Mouse (Mus musculus) kidney, embryonic 15.5 days (tissue): ENCODE results near the gene Kcnj2. TPM values are rescaled to one million over a fixed set of nuclear protein-coding genes. Genes with fewer than 3 reads are reported as not detected.
A peak's percentile ranks its signal among the peaks of the same experiment; 100 is the strongest.

Source experiments
- ATAC-seq: fragments of 200-750 bp; cut with Nextera tagmentation; replicated peaks from 2 replicates; pipeline ENCODE4 v1.8.0; 2017; ENCODE audit warnings: moderate TSS enrichment; ENCODE audit not compliant: low FRiP score
- H3K27ac ChIP-seq: fragments of 300-500 bp; sonication (generic); 2 replicates; pipeline ENCODE4 v1.5.1; 2015; ENCODE audit warnings: mild to moderate bottlenecking, inconsistent platforms
- H3K27me3 ChIP-seq: fragments of 300-500 bp; sonication (generic); 2 replicates; pipeline ENCODE4 v1.6.1; 2015; ENCODE audit warnings: inconsistent platforms
- H3K36me3 ChIP-seq: fragments of 300-500 bp; sonication (generic); 2 replicates; pipeline ENCODE4 v1.6.1; 2015; ENCODE audit warnings: inconsistent platforms
- H3K4me1 ChIP-seq: fragments of 300-500 bp; sonication (generic); 2 replicates; pipeline ENCODE4 v1.6.1; 2015; ENCODE audit warnings: inconsistent platforms
- H3K4me2 ChIP-seq: fragments of 300-500 bp; sonication (generic); 2 replicates; pipeline ENCODE4 v1.6.1; 2015; ENCODE audit warnings: moderate library complexity, mild to moderate bottlenecking, inconsistent platforms
- H3K4me3 ChIP-seq: fragments of 300-500 bp; sonication (generic); replicated peaks from 2 replicates; pipeline ENCODE4 v1.5.1; 2015; ENCODE audit warnings: mild to moderate bottlenecking, inconsistent platforms
- H3K9ac ChIP-seq: fragments of 300-500 bp; sonication (generic); 2 replicates; pipeline ENCODE4 v1.6.1; 2015; ENCODE audit warnings: mild to moderate bottlenecking, inconsistent platforms
- H3K9me3 ChIP-seq: fragments of 300-500 bp; sonication (generic); replicated peaks from 2 replicates; pipeline ENCODE4 v1.6.1; 2016; ENCODE audit warnings: inconsistent platforms
- WGBS: fragments of 180-500 bp; shearing (Covaris S2); methylation state at CpG from one replicate; pipeline ENCODE4 v1.1.7; 2015; ENCODE audit warnings: mixed read lengths; 5-methylcytosine and 5-hydroxymethylcytosine counted together
- polyA plus RNA-seq: library from polyadenylated mRNA; unstranded; fragments of >200 nt; fragmentation: Nextera tagmentation; extraction: Ambion mirVana; gene quantifications from 2 replicates; pipeline ENCODE4 v1.2.1, GENCODE M21; 2015

Gene Kcnj2
- polyA plus RNA-seq, 1 experiment from 2014 or later: 2.5 TPM

DNA sequence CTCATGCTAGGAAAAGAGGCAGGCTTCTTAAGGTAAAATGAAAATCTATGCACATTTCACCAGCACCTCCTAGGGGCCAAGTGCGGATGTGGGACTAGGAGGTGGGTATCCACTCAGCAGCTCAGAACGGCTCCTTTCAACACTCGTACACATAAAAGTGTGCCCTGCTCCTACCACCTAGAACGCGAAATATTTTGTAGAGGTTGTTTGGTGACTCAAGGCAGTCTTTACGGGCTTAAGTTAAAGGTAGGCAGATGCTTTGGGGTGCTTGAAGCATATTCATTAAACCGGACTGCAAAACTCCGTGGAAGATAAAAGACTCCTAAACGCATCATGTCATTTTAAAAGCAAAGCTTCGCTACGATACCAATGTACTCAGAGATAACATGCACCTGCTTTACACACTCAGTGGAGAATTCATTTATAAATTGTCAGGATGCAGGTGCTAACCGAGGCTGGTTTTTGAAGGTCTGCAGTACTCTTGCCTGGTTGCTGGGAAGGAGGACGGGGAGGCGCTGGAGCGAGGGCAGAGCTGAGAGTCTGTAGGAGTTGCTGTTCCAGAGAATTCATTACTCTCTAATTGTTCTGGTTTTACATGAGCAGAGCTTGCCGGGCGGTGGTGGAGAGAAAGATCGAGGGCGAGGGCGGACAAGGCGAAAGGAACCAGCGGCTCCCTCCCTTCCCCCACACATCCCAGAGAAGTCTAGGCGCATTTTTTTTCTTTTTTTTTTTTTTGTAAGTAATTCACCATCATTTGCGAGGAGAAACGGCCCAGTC is 1.0 kb upstream of the Kcnj2 start:
- Histone ChIP-seq H3K9me3 (no peaks in the 10 kb centered on the region), H3K27me3 (peaks cover 22% of the 10 kb centered on the region), H3K27ac (peak overlapping the region; percentile 59), H3K9ac (peak overlapping the region; percentile 47), H3K4me2 (peak overlapping the region; percentile 96), H3K36me3 (no peaks in the 10 kb centered on the region), H3K4me3 (peak overlapping the region; percentile 61), H3K4me1 (peaks cover 23% of the 10 kb centered on the region)
- WGBS: under 1% methylated on average over 25 of the region's 25 CpGs
- ATAC-seq: peak; percentile 55

DNA sequence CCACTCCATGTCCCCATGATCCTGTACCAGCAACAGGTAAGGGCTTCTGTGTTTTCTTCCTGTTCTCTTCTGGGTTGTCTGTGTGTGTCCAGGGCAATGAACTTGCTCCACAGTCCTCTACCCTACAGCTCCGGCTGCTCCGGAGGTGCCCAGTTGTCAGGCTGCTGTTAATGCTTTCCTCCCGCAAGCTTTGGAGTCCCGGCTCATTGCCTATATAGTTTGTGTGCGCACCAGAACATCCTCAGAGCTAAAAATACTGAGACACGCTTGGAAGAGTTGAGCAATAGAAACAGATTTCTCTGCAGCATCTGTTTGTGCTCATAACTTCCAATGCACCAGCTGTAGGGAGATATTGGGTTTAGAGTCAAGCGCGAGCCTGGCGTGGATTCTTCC is 331 bp downstream of the Kcnj2 start:
- Histone ChIP-seq H3K4me1 (peaks cover 23% of the 10 kb centered on the region), H3K27ac (peak overlapping the region; percentile 7; the same call in 1 of the 2 replicates), H3K36me3 (no peaks in the 10 kb centered on the region), H3K9ac (peak overlapping the region; percentile 36), H3K27me3 (peaks cover 22% of the 10 kb centered on the region), H3K4me2 (peak overlapping the region; percentile 96), H3K9me3 (no peaks in the 10 kb centered on the region), H3K4me3 (peak overlapping the region; percentile 61)
- whole genome bisulfite sequencing: 0% methylated on average over 9 of the region's 9 CpGs
- peak; percentile 77 for ATAC-seq

DNA sequence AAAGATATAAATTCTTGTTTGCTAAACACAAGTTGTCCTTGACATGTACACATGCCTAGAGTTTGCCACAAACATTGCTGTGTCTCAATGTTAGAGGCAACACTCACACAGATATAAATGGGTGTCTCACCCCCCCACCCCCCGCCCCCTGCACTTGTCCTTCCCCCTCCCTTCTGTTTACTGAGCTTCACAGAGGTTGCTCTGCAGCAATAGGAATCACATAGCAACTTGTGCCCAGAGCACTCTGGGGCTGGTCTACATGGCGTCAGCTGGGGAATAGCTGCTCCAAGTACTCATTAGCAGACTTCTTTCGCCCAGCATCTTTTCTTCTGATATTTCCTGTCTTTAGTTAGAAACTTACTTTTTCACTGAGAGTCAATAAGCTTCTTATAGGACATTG is 1.8 kb downstream of the Kcnj2 start:
- H3K36me3 ChIP-seq: peaks cover 6% of the 10 kb centered on the region
- no peaks in the 10 kb centered on the region for H3K9me3 ChIP-seq
- H3K27ac ChIP-seq: no peak overlapping the region
- no peak overlapping the region for H3K9ac ChIP-seq
- H3K27me3 ChIP-seq: peaks cover 17% of the 10 kb centered on the region
- H3K4me3 ChIP-seq: peak overlapping the region; percentile 61
- peaks cover 23% of the 10 kb centered on the region for H3K4me1 ChIP-seq
- ATAC-seq: no peak
- 59% methylated on average over 3 of the region's 3 CpGs for WGBS
- H3K4me2 ChIP-seq: peak overlapping the region; percentile 96

DNA sequence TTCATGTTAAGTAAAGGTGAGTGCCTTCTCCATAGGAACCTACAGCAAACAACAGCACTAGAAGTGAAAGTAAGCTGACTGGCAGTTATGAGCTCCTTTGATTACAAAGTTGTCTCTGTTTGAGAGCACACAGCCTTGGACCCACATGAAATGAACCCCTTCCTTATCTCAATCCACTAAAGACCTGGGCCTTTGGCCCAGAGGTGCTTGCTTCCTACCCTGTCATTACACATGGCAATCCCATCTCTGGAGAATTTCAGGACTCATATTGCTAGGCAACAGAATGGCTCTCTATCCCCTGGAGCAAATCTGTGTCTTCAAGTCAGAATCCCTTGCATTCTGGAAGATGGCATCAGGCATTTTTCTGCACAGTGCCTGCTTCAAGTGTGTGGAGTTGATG is 4.5 kb downstream of the Kcnj2 start:
- no peak overlapping the region for H3K4me2 ChIP-seq
- no peak for ATAC-seq
- H3K36me3 ChIP-seq: peaks cover 6% of the 10 kb centered on the region
- H3K27ac ChIP-seq: no peak overlapping the region
- H3K9me3 ChIP-seq: no peaks in the 10 kb centered on the region
- H3K27me3 ChIP-seq: peaks cover 17% of the 10 kb centered on the region
- H3K9ac ChIP-seq: no peak overlapping the region
- H3K4me3 ChIP-seq: no peak overlapping the region
- H3K4me1 ChIP-seq: peaks cover 13% of the 10 kb centered on the region

DNA sequence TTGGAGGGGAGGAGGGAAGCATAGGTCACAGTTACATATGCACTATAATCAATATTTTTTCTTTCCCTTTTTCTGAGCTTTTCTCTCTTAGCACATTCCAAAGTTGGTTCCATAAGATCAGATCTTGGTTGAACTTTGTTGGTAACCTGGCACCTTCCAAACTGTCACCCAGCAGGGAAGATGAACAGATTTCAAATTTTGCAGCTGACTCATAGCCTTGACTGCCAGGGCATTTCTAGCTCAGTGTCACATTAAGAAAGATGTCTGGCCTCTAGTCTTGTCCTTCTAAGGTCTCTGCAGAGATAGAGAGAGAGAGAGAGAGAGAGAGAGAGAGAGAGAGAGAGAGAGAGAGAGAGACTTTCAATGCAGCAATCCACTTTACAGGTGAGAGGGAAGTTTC is 8.2 kb downstream of the Kcnj2 start:
- Histone ChIP-seq H3K4me3 (no peak overlapping the region), H3K4me1 (no peaks in the 10 kb centered on the region), H3K27me3 (no peaks in the 10 kb centered on the region; the same call in 1 of the 2 replicates), H3K4me2 (no peak overlapping the region), H3K9me3 (no peaks in the 10 kb centered on the region), H3K27ac (no peak overlapping the region), H3K36me3 (peaks cover 6% of the 10 kb centered on the region), H3K9ac (no peak overlapping the region)
- ATAC-seq: no peak

DNA sequence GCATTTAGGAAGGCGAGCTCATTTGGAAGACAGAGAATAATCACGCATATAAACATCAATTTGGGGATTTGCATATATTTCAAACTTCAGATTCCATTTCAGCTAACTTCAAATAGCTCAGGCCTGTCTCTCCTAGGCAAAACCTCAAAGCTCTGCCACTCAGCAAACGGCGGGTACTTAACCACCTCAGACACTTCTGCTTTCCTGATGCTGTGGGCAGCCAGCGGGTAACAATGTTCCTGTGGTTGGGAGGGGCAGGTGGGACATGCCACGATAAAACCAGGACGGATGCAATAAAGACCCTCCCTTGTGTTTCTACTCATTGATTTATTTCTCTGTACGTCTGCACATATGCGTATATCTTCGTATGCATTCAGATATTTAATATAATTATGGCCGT is 12.1 kb downstream of the Kcnj2 start:
- WGBS: 76% methylated on average over 11 of the region's 11 CpGs
- Histone ChIP-seq H3K9me3 (no peaks in the 10 kb centered on the region), H3K4me2 (no peak overlapping the region), H3K36me3 (no peaks in the 10 kb centered on the region), H3K4me3 (no peak overlapping the region), H3K27me3 (peaks cover 3% of the 10 kb centered on the region; the same call in 1 of the 2 replicates), H3K9ac (no peak overlapping the region), H3K4me1 (no peaks in the 10 kb centered on the region), H3K27ac (no peak overlapping the region)
- ATAC-seq: no peak

DNA sequence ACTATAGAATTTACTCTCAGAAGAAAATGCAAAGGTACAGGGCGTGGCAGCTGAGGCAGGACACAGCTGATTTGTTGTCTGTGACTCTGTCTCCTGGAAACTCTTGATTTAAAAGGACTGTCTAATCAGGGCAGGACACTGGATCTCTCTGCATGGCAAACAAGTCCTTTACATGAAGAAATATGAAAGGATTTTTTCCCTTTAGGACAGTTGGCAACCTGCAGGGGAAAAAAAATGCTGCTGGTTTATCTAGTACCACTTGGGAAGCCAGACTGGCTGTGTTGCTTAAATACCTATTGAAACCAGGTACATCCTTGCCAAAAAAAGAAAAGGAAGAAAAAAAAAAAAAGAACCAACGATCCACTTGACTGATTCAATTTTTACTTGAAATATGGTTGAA is 17.0 kb downstream of the Kcnj2 start:
- Histone ChIP-seq H3K9ac (no peak overlapping the region), H3K9me3 (no peaks in the 10 kb centered on the region), H3K4me1 (no peaks in the 10 kb centered on the region), H3K4me2 (no peak overlapping the region), H3K4me3 (no peak overlapping the region), H3K27ac (no peak overlapping the region), H3K27me3 (peaks cover 11% of the 10 kb centered on the region; the same call in 1 of the 2 replicates), H3K36me3 (no peaks in the 10 kb centered on the region)
- 88% methylated on average over 2 of the region's 2 CpGs for WGBS
- no peak for ATAC-seq

DNA sequence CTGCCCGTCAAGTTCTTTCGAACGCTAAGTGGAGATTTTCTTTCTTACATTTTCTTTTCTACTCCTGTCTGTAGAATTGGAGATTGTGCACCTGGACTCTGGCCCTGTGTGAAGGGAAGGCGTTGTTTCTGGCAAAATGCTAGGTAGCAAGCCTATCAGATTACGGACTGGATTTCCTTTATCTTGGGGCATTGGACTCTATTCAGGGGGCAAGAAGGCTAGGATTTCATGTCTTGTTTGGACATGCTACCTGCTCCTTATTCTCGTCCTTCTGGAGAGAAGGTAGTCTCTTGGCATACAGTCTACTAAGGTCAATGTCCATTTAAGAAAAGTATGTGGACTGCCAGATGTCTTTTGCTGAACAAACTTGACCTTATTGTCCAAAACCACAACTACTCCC is 21.0 kb downstream of the Kcnj2 start:
- WGBS: 39% methylated on average over 6 of the region's 6 CpGs
- Histone ChIP-seq H3K27me3 (peaks cover 23% of the 10 kb centered on the region; the same call in 1 of the 2 replicates), H3K9ac (no peak overlapping the region)

DNA sequence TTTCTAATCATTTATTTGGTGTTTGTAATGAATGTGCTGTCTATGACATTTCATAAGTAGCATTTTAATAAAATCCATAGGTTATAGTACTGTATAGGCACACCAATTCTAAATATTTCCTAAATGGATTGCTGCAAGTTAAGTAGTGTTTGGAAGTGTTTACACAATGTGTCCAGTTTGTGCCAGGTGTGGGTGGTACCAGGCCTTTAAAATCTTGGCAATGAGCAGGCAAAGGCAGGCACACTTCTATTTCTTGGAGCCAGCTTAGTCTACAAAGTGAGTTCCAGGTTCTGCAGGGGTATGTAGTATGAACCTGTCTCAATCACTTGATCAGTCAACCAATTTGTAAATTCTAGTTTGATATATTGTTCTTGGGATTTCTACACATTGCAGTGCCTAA is 22.3 kb downstream of the Kcnj2 start:
- Histone ChIP-seq H3K4me2 (no peak overlapping the region), H3K9ac (no peak overlapping the region), H3K9me3 (no peaks in the 10 kb centered on the region), H3K4me3 (no peak overlapping the region), H3K4me1 (peaks cover 6% of the 10 kb centered on the region; the same call in 1 of the 2 replicates), H3K27me3 (0 out of 2 replicates have a peak, but pooled peaks cover 21% of the 10 kb centered on the region), H3K27ac (no peak overlapping the region), H3K36me3 (no peaks in the 10 kb centered on the region)
- no peak for ATAC-seq

More for the DNA sequence above, 21.0 kb downstream of the Kcnj2 start:
- peaks cover 6% of the 10 kb centered on the region; the same call in 1 of the 2 replicates for H3K4me1 ChIP-seq
- H3K27ac ChIP-seq: no peak overlapping the region
- no peak for ATAC-seq
- H3K4me3 ChIP-seq: no peak overlapping the region
- H3K36me3 ChIP-seq: no peaks in the 10 kb centered on the region
- no peak overlapping the region for H3K4me2 ChIP-seq
- no peaks in the 10 kb centered on the region for H3K9me3 ChIP-seq

DNA sequence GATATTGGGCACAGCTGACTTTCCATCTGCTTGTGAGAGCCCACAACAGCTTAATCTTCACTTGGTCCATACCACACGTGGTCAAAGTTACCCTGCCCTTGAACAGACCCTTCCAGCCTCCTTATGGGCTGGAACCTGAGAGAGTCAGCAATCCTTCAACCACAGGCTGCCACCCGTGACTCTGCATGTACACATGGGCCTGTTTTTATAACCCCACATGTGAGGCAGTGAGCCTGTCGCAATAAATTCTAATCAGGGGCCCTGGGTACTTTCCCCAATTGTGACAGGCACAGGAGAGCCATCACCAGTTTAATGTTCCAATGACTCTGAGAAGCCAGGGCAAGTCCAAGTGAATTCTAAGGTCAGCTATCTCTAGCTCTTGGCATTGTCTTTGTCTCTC is 22.8 kb downstream of the Kcnj2 start:
- ATAC-seq: peak; percentile 86
- Histone ChIP-seq H3K27me3 (peaks cover 22% of the 10 kb centered on the region; the same call in 1 of the 2 replicates), H3K36me3 (no peaks in the 10 kb centered on the region), H3K4me3 (no peak overlapping the region), H3K27ac (no peak overlapping the region), H3K4me2 (no peak overlapping the region), H3K4me1 (peaks cover 6% of the 10 kb centered on the region; the same call in 1 of the 2 replicates), H3K9me3 (no peaks in the 10 kb centered on the region), H3K9ac (no peak overlapping the region)
- 14% methylated on average over 3 of the region's 3 CpGs for WGBS

DNA sequence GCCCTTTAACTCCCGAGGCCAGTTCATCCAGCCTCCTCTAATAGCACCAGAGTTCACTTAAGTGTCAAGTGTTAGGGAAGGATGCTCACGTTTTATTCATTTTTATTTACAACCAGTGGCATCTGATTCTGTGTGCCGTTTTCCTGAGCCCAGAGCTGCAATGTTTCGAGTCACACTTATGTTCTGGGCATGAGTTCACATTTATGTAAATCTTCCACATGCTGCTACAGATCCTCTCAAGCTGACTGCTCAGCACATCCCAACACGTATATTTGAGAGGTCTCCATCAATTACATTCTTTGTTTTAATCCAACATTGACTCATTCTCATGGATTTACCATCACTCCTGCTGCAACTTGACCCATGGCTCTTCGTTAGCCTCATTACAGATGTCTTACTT is 25.2 kb downstream of the Kcnj2 start:
- Histone ChIP-seq H3K27ac (no peak overlapping the region), H3K4me2 (no peak overlapping the region), H3K4me3 (no peak overlapping the region), H3K27me3 (peaks cover 25% of the 10 kb centered on the region; the same call in 1 of the 2 replicates), H3K36me3 (no peaks in the 10 kb centered on the region), H3K9ac (no peak overlapping the region), H3K4me1 (peaks cover 6% of the 10 kb centered on the region; the same call in 1 of the 2 replicates), H3K9me3 (no peaks in the 10 kb centered on the region)
- no peak for ATAC-seq
- WGBS: 51% methylated on average over 6 of the region's 6 CpGs

DNA sequence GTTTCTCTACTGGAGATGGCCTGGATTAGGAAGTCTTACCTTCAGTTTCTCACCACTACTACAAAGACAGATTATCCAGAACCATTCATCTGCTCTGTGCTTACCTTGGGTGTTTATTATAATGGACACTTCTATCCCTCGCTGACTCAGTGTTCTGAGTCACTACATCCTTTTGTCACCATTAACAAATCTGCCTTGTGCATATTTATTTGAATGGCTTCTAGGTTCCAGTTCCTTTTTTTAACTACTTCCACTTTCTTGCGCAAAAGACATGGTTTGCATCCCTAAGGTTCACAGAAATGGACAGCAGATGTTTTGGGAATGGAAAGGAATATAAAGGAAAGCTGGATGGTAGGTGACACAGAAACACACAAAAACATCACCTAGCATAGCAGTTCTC is 27.0 kb downstream of the Kcnj2 start:
- ATAC-seq: no peak
- WGBS: 84% methylated on average over 2 of the region's 2 CpGs
- H3K9me3 ChIP-seq: no peaks in the 10 kb centered on the region

More for the DNA sequence above, 27.0 kb downstream of the Kcnj2 start:
- no peaks in the 10 kb centered on the region for H3K36me3 ChIP-seq
- no peak overlapping the region for H3K9ac ChIP-seq
- no peak overlapping the region for H3K4me3 ChIP-seq
- peaks cover 6% of the 10 kb centered on the region; the same call in 1 of the 2 replicates for H3K4me1 ChIP-seq
- H3K27me3 ChIP-seq: peaks cover 18% of the 10 kb centered on the region; the same call in 1 of the 2 replicates
- H3K27ac ChIP-seq: no peak overlapping the region
- no peak overlapping the region for H3K4me2 ChIP-seq
